Mouse (Mus musculus) liver, adult 2 months (tissue): ENCODE measurements around the gene Sel1l3. TPM values are rescaled to one million over a fixed set of nuclear protein-coding genes. Genes with fewer than 3 reads are reported as not detected.

Experiments used
- DNase-seq: peaks from one replicate; pipeline ENCODE4 v3.0.0-alpha.2; 2011; ENCODE audit warnings: low read depth, low spot score; ENCODE audit errors: extremely low read depth
- H3K27ac ChIP-seq: fragments of 200-500 bp; replicated peaks from 2 replicates; pipeline ENCODE4 v1.5.1; 2012; ENCODE audit warnings: low read depth, mild to moderate bottlenecking, control low read depth, inconsistent platforms, low read length; ENCODE audit not compliant: insufficient read depth
- H3K27me3 ChIP-seq: fragments of 200-500 bp; 2 replicates; pipeline ENCODE4 v1.6.1; 2012; ENCODE audit warnings: mild to moderate bottlenecking, moderate library complexity, low read length, inconsistent platforms; ENCODE audit not compliant: control insufficient read depth, insufficient read depth
- H3K36me3 ChIP-seq: fragments of 200-500 bp; 2 replicates; pipeline ENCODE4 v1.6.1; 2012; ENCODE audit warnings: low read length, inconsistent platforms; ENCODE audit not compliant: control insufficient read depth, insufficient read depth
- H3K4me1 ChIP-seq: fragments of 200-500 bp; 2 replicates; pipeline ENCODE4 v1.6.1; 2011; ENCODE audit warnings: low read length; ENCODE audit not compliant: control insufficient read depth, insufficient read depth
- H3K4me3 ChIP-seq: fragments of 200-500 bp; 2 replicates; pipeline ENCODE4 v1.5.1; 2011; ENCODE audit warnings: low read depth, mild to moderate bottlenecking, control low read depth, low read length, moderate library complexity; ENCODE audit not compliant: insufficient read depth
- H3K79me2 ChIP-seq: fragments of 200-500 bp; 2 replicates; pipeline ENCODE4 v1.6.1; 2012; ENCODE audit warnings: inconsistent platforms, mild to moderate bottlenecking, low read length, moderate library complexity; ENCODE audit not compliant: control insufficient read depth, insufficient read depth
- H3K9ac ChIP-seq: fragments of 200-500 bp; 2 replicates; pipeline ENCODE4 v1.6.1; 2012; ENCODE audit warnings: low read depth, mild to moderate bottlenecking, control low read depth, inconsistent platforms, low read length
- CTCF ChIP-seq: fragments of 200-500 bp; IDR thresholded peaks from 2 replicates; pipeline ENCODE4 v1.5.1; 2011; ENCODE audit warnings: low read depth, low read length, control low read depth
- POLR2A ChIP-seq: fragments of 200-500 bp; IDR thresholded peaks from 2 replicates; pipeline ENCODE4 v1.6.1; 2011; ENCODE audit warnings: low read length, control low read depth; ENCODE audit not compliant: insufficient read depth; ENCODE audit errors: extremely low read depth
- WGBS: fragments of 180-500 bp; shearing (Covaris S2); methylation state at CpG from one replicate; pipeline ENCODE4 v1.1.7; 2018; 5-methylcytosine and 5-hydroxymethylcytosine counted together
- polyA plus RNA-seq: library from polyadenylated mRNA; depleted of rRNA; stranded (reverse); fragments of >200 nt; gene quantifications from 2 replicates; pipeline ENCODE4 v1.2.3, GENCODE M21; 2012
- total RNA-seq: library from RNA; depleted of rRNA; stranded (reverse); fragments of >200 nt; gene quantifications from 2 replicates; pipeline ENCODE4 v1.2.3, GENCODE M21; 2014

Gene Sel1l3
- total and polyA plus RNA-seq, 2 experiments = 4.9 to 8.2 TPM

GRCm38 (mm10) chr5:53134003-53134402, 79.7 kb downstream of the Sel1l3 start:
- WGBS = 95% methylated on average over 2 of the region's 2 CpGs
- Histone ChIP-seq H3K9ac (no peak overlapping the region), H3K27ac (no peak overlapping the region), H3K4me1 (no peaks in the 10 kb centered on the region), H3K36me3 (peaks cover 46% of the 10 kb centered on the region), H3K27me3 (no peaks in the 10 kb centered on the region), H3K4me3 (no peak overlapping the region), H3K79me2 (no peaks in the 10 kb centered on the region)
- TF ChIP-seq POLR2A (no peak), CTCF (no peak)
- DNase-seq = peak; percentile 7

DNA sequence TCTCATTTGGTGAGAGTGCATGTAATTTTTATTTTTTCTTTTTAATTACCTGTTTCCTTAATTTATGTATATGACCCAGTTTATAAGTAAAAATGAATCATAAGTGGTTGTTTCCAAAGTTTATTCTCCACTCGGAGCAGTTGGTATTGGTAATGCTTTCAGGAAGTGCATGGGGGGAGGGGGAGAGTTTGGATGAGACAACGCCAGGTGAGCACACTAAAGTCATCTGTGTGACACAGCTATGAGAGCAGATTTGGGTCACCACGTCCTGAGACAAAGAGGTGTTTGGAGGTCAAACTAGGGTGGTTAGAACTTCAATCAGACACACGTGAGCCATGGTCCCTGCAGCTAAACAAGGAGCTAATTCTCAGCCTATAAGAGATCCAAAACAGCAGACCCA, 89.0 kb downstream of the Sel1l3 start:
- H3K36me3 ChIP-seq = peaks cover 34% of the 10 kb centered on the region
- H3K79me2 ChIP-seq = no peaks in the 10 kb centered on the region
- TF ChIP-seq CTCF (no peak), POLR2A (no peak)
- WGBS = 70% methylated on average over 4 of the region's 4 CpGs
- H3K4me1 ChIP-seq = no peaks in the 10 kb centered on the region
- no peak for DNase-seq
- H3K4me3 ChIP-seq = no peak overlapping the region
- H3K27ac ChIP-seq = no peak overlapping the region
- no peaks in the 10 kb centered on the region for H3K27me3 ChIP-seq
- H3K9ac ChIP-seq = no peak overlapping the region

DNA sequence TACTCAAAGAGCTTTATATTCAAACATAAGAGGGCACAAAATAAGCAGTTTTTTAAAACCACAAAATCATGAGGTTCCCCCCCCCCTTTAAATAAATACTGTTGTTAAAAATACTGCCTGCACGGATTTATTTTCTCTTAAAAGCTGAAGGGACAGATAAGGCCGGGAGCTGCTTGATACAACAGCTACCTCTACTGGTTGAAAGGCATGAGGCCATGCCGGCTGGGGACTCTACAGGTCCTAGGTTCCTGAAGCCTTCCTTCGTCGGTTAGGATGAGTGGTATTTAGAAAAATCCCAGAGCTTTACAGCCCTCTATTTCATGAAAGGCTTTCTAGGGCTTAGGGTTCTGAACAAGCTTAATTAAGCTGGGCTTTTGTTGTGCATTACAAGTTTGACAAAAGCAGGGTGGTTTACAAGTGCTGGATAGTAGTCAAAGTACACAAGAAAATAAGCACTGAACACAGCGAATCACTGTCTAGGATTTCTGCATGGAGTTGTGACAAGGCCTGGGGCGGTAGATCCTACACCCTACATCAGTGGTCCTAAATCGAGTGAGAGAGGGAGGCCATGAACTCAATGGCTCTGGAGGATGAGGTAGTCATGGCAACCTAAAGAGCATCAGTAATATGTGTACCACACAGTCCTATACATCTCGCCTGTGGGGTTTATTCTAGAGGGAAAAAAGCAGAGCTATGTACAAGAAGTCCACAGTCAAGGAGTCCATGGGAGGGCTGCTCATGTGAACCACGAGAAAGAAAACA, 90.0 kb downstream of the Sel1l3 start:
- H3K79me2 ChIP-seq = no peaks in the 10 kb centered on the region
- peaks cover 32% of the 10 kb centered on the region for H3K36me3 ChIP-seq
- H3K9ac ChIP-seq = no peak overlapping the region
- no peak for DNase-seq
- no peaks in the 10 kb centered on the region for H3K27me3 ChIP-seq
- 59% methylated on average over 10 of the region's 10 CpGs for WGBS
- TF ChIP-seq CTCF = peak; percentile 40
- TF ChIP-seq POLR2A = no peak
- H3K4me1 ChIP-seq = no peaks in the 10 kb centered on the region
- no peak overlapping the region for H3K27ac ChIP-seq
- H3K4me3 ChIP-seq = no peak overlapping the region

- no peak overlapping the region for H3K9ac ChIP-seq
- no peaks in the 10 kb centered on the region for H3K79me2 ChIP-seq
- DNase-seq = no peak
- TF ChIP-seq CTCF (no peak), POLR2A (no peak)
- H3K27ac ChIP-seq = no peak overlapping the region
- 89% methylated on average over 3 of the region's 3 CpGs for WGBS
- H3K4me1 ChIP-seq = no peaks in the 10 kb centered on the region
- H3K36me3 ChIP-seq = peaks cover 54% of the 10 kb centered on the region
- H3K4me3 ChIP-seq = no peak overlapping the region
- H3K27me3 ChIP-seq = no peaks in the 10 kb centered on the region
Measured at GRCm38 (mm10) chr5:53119689-53120088, 94.0 kb downstream of the Sel1l3 start.

GRCm38 (mm10) chr5:53118212-53118611, 95.5 kb downstream of the Sel1l3 start:
- H3K79me2 ChIP-seq = no peaks in the 10 kb centered on the region
- 96% methylated on average over 8 of the region's 8 CpGs for WGBS
- no peak overlapping the region for H3K4me3 ChIP-seq
- H3K36me3 ChIP-seq = peaks cover 62% of the 10 kb centered on the region
- no peaks in the 10 kb centered on the region for H3K27me3 ChIP-seq
- no peak overlapping the region for H3K27ac ChIP-seq
- TF ChIP-seq POLR2A = no peak
- no peak for TF ChIP-seq CTCF
- no peak for DNase-seq
- H3K9ac ChIP-seq = no peak overlapping the region
- no peaks in the 10 kb centered on the region for H3K4me1 ChIP-seq

DNA sequence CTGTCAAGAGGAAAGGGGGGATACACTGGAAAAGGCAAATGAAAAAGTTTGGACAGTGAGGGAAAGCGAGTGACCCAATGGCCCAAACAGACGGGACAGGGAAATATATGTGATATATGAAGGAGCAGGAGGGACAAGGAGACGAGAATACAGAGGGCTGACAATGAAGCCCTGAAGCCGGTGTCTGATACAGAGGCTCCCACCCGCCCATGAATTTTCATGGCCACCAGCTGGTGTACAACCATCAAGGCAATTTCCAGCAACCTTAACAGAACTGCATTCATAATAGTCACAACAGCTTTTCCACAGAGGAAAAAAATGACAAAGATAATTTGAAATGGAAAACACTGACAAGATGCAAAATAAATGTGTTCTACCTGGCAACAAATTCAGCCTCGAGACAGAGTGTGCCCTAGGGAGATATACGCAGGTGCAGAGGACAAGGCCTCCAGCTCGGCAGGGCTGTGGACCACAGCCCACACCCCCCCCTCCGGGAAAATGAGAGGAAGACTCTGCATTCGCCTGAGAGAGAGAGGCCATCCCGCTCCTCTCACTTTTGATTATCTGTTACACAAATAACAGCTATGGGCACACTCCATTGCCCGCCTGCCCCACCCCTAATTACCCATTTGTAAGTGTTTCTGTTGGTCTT, 99.0 kb downstream of the Sel1l3 start:
- Histone ChIP-seq H3K27me3 (no peaks in the 10 kb centered on the region), H3K79me2 (no peaks in the 10 kb centered on the region), H3K9ac (no peak overlapping the region), H3K27ac (no peak overlapping the region), H3K36me3 (peaks cover 52% of the 10 kb centered on the region), H3K4me1 (no peaks in the 10 kb centered on the region), H3K4me3 (no peak overlapping the region)
- WGBS = 85% methylated on average over 12 of the region's 12 CpGs
- TF ChIP-seq POLR2A (no peak), CTCF (no peak)
- no peak for DNase-seq
